Mouse (Mus musculus): ENCODE measurements at regions not wholly inside any gene's neighbourhood (a gene's known extent, or its start where the extent isn't known, plus 50 kb on each side); places are given as distances from the start of the nearest gene placed in this dataset.

DNA sequence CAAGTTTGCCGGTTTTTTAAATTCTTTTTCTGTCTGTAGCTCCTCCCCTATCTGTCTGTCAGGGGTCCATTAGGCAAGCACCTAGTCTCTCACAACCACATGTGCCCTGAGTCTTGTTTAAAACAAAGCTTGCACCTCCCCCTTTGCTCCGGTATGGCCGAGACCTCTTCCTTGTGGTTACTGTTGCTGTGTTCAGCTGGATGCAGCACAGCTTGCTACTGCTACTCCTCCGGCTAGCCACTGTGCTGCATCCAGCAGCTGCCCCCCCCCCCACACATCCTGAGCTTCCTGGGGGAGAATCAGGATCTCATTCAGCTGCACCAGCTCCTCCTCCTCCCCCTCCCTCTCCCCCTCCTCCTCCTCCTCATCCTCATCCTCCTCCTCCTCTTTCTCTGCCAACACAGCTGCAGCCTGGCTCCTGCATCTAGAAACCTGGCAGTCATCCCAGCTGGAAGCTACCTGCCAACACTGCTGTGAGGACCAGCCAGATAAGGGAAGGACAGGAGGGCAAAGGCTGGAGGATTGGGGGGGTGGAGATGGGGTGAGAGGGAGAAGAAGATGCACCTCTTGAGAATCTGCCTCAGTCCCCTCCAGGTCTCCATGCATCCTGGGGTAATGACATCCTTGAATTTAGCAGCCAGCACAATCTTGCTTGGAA is 114.8 kb upstream of the Tmem260 start:
- peak; percentile 7 for DNase-seq

DNA sequence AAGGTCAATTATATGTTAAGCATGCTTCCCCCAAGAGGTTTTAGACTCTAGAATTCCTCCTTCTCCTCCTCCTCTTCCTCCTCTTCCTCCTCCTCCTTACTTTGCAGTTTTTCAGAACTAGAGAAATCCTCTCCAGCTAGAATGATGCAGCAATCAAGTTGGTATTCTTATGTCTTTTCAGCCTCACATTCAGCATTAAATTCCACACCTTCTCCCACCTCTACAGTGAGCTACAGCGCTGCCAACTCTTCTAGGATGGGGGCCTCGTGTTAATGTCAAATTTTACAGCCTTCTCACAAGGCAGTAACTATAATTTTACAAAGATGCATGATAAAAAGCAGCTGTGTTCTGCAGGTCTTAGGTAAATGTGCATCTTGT is 114.3 kb upstream of the Tmem260 start:
- DNase-seq, result no peak

DNA sequence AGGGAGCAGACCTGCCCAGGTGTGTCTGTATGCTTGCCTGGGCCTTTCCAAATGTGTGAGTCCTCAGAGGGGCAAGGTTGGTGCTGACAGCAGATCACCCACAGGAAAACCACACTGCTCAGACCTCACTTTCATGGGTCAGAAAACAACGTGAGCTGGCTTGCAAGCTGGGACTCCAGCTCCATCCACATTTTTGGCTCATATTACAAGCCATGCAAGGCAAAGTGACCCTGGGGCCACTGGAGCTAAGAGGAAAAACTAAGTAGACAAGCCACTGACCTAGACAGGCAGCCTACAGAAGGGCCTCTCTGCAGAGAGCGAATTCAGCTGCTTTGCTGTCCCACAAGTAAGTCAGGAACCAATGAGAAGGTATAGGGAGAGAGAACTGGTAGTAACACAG is 113.7 kb upstream of the Tmem260 start:
- no peak for DNase-seq

DNA sequence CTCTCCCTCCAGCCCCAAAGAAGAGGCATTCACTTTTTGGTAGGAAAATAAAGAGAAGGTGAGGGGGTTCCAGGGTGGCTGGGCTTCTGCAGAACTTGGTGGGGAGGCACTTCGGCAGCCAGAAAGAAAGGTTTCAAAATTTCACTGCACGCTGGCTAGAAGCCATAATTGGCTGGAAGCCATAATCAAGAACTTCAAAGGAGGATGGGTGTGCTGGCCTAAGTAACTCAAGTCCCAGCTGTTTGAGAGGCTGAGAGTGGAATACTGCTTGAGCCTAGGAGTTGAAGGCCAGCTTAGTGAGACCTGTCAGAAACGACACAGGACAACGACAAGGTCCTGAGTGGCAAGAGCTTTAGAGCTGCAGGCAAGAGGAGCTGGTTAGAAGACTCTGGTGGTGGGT is 113.3 kb upstream of the Tmem260 start:
- no peak for DNase-seq

DNA sequence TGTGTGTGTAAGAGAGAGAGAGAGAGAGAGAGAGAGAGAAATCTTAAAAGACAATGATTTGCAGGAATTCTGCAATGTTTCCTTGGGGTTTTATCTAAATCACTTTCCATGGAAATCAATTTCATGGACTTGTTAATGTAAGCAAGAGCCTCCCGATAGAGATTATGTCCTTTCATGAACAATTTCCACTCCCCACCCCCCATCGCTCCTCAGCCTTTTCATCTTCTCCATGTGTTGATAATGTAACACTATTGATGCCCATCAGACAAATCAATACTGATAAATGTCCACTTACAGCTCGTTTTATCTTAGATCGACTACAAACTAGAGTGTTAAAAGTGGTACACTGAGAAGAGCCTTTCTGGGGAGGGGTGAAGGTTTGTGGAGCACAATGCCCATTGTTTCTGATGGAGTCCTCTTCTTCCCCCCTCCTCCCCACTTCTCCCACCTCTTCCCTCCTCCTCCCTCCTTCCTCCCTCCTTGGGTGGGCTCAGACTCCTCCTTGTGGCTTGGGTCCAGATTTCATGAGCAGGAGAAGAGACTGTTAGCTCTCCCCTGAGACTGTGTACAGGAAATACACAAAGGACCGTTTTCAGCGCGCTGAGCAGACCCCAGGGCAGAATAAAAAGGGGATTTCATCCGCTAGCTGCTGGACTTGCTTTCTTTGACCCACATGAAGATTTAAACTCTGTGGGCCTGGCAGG is 111.7 kb upstream of the Tmem260 start:
- no peak for DNase-seq

DNA sequence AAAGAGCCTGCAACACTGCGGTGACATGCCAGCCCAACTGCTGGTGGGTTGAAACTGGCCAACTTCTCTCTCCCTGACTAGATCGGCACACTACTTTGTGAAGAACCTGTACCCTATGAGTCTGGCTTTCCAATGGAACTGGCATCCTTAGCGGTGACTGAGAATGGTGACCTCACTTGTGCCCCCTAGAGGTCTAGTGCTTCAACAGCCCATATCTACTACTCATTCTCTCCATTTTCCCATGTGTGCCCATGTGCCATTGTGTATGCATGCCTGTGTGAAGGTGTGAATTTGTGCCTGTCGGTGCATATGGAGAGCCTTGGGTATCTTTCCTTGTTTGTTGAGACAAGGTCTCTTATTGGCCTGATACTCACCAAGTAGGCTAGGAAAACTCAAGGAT is 106.5 kb upstream of the Tmem260 start:
- no peak for DNase-seq

DNA sequence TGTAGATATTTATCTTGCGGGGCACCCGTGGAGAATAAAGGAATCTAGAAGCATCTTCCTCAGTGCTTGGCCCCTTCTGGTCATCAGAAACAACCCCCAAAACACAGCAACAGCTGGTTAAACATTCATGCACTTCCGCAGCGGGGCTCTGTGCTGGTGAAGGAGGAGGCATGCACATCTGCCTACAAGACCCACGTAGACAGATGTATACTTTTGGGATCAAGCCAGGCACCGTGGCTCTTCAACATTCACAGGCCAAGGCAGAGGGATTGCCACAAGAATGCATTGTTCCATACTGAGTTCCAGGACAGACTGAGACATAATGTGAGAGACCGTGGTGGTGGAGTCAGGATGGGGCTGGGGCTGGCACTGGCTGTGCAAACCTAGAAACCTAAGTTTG is 103.0 kb upstream of the Tmem260 start:
- DNase-seq, result no peak

DNA sequence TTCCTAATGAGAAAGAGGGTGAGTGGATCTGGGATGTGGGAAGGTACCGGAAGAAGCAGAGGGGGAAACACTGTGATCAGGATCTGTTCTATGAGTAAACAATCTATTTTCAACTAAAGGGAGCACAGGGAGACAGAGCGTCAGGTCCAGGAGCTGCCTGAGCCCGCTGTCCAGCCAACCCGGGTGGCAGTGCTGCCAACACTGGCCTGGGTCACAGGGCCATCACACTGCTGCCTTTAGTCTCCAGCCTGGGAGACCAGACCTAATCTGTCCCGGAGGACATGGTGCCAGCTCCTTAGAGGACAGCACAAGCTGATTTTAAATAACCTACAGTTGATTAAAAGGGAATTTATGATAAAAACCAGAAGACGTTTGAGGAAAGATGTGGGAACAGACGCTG is 100.0 kb upstream of the Tmem260 start:
- no peak for DNase-seq

DNA sequence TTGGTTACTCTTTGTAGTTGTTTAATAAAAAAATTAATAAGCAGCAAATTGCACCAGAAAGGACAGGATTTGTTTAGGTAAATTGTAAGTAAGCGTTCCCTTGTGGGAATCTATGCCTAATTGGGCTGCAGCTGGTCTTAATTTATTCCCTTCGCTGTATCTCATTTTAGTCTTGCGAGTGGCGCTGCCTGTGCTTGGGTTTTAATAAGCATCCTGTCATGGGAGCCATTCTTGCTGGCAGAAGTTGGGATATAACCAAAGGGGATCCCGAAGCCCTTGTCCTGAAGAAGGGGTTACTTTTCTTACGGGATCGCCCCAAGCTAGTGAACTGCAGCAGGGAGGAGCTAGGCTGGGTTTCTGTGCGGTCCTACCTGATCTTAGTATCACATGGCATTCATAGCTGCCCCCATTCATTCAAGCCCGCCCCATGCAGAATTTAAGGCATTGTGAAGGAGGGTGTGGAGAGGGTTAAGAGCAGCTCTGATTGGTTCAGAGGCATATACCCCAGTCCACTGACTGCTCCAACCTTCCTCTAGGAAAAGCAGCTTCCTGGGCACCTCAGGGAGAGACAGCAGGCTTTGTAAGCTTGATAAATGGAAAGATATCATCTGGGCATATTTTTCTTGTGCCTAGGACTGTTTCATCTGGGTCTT is 96.4 kb upstream of the Tmem260 start:
- no peak for DNase-seq

DNA sequence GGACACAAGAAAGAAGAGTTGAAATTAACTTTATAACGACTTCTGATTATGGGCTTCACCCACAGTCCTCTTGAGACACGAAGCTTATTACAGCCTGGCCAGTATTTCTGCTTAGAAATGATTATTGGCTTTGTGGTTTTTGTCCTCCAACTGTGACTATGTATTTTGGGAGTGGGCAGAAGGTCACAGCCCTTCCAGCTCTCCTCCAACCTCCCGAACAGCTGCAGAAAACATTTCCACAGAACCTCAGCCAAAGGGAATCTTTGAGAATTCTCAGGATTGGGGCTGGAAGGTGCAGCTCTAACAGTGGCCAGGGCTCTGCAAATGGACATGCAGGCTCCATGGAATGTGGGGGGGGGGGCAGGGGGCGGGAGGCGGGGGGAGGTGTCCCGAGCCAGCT is 94.3 kb upstream of the Tmem260 start:
- no peak for DNase-seq

DNA sequence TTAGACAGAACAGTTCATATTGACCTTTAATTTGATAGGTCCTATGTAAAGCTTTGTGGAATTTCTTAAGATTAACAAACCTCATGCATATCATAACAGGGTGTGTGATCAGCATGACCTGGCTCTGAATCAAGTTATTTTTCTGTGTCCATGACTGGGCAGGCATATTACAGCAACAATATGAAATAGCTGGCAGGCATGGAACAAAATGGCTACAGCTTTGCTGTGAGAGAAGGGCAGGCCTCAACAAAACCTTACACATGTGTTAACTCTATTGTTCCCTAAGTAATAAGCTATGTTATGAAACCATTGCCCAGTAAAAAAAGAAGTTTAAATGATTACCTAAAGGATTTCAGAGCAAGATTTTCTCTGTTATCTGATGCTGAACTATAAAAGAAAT is 93.1 kb upstream of the Tmem260 start:
- no peak for DNase-seq

DNA sequence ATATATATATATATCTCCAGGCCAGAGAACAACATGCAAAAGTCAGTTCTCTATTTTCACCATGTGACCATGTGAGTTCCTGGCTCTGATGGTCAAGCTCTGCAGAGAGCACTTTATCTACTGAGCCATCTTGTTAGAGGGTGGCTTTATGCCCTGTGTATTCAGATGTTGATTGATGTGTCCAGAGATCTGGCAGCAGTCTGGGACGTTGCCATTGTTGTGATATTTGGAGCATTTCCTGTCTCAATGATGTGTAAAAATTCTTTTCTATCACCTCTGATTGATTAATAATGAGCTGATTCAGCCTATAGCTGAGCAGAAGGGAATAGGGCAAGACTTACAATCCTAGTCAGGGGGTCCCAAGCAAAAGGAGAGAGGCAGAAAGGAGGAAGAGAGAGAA is 91.7 kb upstream of the Tmem260 start:
- no peak for DNase-seq

DNA sequence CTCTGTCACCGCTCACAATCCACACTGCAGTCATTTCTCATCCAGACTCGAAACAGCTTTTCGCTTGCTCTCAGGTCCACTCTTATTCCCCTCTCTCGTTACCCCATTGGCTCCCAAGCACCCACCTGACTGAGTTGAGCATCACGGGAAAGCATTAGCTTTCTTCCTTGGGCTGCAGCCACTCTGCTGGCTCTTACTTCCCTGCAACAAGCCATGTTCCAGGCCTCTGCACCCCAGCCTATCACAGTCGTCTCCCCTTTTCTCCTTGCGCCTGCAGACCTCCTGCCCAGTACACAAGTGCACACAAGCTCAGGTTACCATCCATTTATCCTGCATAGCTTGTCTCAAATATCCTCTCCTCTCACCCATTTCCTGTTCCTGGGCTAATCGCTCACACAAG is 88.5 kb upstream of the Tmem260 start:
- no peak for DNase-seq

DNA sequence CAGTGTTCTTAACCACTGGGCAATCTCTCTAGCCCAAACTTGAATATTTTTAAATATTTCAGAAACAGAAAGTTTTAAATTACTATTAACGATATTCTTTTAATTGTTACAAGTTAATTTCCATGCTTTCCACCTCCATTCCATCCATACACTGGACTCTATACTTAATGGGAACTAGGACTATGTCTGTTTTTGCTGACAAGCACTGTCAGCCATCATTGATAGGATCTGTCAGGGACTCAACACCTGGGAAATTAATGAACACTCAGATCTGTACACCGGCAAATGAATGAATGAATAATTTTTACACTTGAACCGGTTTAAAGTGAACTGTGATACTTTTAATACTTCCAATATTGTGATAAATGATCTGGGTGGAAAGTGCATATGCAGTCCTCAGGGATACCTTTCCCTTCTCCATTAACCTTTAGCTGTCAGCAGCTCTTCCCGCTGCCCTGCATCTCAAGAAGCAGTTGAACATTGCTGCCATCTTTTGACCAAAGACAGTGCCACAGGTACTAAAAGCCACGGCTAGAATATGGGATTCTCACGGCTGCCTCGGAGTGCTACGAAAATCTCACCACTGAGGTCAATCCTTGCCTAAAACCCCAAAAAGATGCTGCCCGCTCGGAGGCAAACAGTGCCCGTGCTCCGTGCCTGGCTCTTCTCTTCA is 87.3 kb upstream of the Tmem260 start:
- peak; percentile 42 for DNase-seq

DNA sequence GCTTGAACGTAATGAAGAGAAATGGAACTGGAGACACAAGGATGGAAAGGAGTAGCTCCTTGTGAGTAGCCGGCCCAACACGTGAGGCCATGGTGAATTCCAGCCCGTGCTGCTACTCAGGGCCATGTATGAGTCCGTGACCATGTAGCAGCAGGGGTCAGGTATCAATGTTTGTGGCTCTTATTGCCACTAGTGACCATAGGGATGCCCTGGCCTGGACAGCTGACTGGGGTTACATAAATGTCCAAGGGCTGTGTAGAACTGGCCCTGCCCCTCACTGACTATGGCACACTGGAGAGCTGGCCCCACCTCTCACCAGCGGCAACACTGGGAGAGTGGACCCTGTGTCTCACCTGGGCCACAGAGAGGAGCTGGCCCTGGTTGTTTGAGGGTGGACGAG is 84.1 kb upstream of the Tmem260 start:
- no peak for DNase-seq

DNA sequence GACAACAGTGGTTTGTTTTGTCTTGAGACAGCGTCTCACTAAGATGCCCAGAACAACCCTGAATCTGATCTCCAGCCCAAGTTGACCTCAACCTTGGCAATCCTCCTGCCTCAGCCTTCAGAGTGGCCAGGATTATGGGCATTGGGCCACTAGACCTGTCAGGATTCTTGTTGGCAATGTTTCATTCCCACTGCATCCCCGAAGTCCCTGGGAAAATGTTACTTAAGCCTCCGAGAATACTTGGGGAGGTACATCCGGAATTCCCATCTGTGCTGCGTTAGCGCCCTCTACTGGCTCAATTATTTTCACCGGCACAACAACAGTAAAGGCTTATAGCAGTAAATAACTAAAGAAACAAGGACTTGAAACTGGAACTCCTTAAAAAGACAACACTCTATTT is 78.9 kb upstream of the Tmem260 start:
- peak; percentile 73 for DNase-seq

DNA sequence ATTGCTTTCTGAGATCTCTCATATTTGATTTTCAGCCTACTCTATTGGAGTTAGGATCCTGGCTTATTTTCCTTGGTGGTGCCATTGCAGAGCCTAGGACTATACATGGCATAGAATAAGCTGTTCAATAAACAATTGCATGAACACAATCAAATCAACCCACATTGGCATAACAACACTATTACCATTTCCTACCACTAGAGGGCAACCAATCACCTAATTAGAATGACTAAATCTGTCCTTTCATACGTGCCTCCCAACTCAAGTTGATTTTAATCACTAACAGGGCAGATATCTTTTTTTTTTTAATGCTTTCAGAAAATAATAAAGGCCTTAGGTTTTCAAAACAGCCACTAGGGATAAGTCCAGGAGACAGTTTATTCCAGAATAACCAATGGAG is 75.6 kb upstream of the Tmem260 start:
- peak; percentile 43 for DNase-seq

DNA sequence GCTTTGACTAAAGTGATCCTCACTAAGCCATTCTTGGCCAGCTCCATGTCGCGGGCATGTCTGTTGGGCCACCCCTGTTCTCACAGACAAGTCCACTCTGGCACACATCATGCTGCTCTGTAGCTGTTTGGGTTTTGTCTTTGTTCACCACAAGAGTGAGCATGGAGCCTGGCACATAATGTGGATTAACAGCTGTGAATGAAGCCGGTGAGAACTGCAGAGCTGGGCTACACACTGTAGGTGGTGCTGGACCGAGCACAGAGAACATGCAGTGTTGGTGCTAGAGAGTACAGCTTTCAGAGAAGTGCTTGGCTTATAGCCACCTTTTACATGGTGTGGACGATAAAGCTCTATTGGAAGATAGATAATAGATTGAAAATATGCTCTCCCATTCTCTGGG is 74.2 kb upstream of the Tmem260 start:
- no peak for DNase-seq

DNA sequence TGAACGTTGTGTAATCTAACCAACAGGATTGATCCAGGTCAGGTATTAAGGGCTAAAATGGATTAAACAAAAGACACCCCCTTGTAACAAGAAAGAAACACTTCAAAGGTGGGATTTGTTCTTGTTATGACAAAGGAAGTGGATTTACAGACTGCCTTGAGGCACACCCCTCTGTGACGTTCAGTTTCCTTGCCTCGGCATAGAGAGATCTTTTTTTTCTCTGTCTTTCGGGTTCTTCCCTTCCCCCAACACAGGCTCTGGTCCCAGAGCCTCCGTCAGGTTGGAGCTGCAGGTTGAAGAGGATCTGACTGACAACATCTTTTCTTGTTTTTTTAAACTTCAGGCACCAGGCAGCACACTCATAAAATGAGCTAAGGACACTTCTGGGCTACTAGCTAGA is 69.8 kb upstream of the Tmem260 start:
- DNase-seq, result no peak
